Mouse (Mus musculus) kidney, embryonic 15.5 days (tissue): ENCODE data around the gene Fiz1. TPM values are rescaled to one million over a fixed set of nuclear protein-coding genes. Genes with fewer than 3 reads are reported as not detected.

ENCODE experiments used
- ATAC-seq: fragments of 200-750 bp; cut with Nextera tagmentation; replicated peaks from 2 replicates; pipeline ENCODE4 v1.8.0; 2017; ENCODE audit warnings: moderate TSS enrichment; ENCODE audit not compliant: low FRiP score
- H3K27ac ChIP-seq: fragments of 300-500 bp; sonication (generic); 2 replicates; pipeline ENCODE4 v1.5.1; 2015; ENCODE audit warnings: mild to moderate bottlenecking, inconsistent platforms
- H3K27me3 ChIP-seq: fragments of 300-500 bp; sonication (generic); 2 replicates; pipeline ENCODE4 v1.6.1; 2015; ENCODE audit warnings: inconsistent platforms
- H3K36me3 ChIP-seq: fragments of 300-500 bp; sonication (generic); 2 replicates; pipeline ENCODE4 v1.6.1; 2015; ENCODE audit warnings: inconsistent platforms
- H3K4me1 ChIP-seq: fragments of 300-500 bp; sonication (generic); 2 replicates; pipeline ENCODE4 v1.6.1; 2015; ENCODE audit warnings: inconsistent platforms
- H3K4me2 ChIP-seq: fragments of 300-500 bp; sonication (generic); 2 replicates; pipeline ENCODE4 v1.6.1; 2015; ENCODE audit warnings: moderate library complexity, mild to moderate bottlenecking, inconsistent platforms
- H3K4me3 ChIP-seq: fragments of 300-500 bp; sonication (generic); replicated peaks from 2 replicates; pipeline ENCODE4 v1.5.1; 2015; ENCODE audit warnings: mild to moderate bottlenecking, inconsistent platforms
- H3K9ac ChIP-seq: fragments of 300-500 bp; sonication (generic); 2 replicates; pipeline ENCODE4 v1.6.1; 2015; ENCODE audit warnings: mild to moderate bottlenecking, inconsistent platforms
- H3K9me3 ChIP-seq: fragments of 300-500 bp; sonication (generic); replicated peaks from 2 replicates; pipeline ENCODE4 v1.6.1; 2016; ENCODE audit warnings: inconsistent platforms
- WGBS: fragments of 180-500 bp; shearing (Covaris S2); methylation state at CpG from one replicate; pipeline ENCODE4 v1.1.7; 2015; ENCODE audit warnings: mixed read lengths; 5-methylcytosine and 5-hydroxymethylcytosine counted together
- polyA plus RNA-seq: library from polyadenylated mRNA; unstranded; fragments of >200 nt; fragmentation: Nextera tagmentation; extraction: Ambion mirVana; gene quantifications from 2 replicates; pipeline ENCODE4 v1.2.1, GENCODE M21; 2015

Fiz1 gene
- polyA plus RNA-seq: 46.5 and 53.1 TPM in 2 replicates

DNA sequence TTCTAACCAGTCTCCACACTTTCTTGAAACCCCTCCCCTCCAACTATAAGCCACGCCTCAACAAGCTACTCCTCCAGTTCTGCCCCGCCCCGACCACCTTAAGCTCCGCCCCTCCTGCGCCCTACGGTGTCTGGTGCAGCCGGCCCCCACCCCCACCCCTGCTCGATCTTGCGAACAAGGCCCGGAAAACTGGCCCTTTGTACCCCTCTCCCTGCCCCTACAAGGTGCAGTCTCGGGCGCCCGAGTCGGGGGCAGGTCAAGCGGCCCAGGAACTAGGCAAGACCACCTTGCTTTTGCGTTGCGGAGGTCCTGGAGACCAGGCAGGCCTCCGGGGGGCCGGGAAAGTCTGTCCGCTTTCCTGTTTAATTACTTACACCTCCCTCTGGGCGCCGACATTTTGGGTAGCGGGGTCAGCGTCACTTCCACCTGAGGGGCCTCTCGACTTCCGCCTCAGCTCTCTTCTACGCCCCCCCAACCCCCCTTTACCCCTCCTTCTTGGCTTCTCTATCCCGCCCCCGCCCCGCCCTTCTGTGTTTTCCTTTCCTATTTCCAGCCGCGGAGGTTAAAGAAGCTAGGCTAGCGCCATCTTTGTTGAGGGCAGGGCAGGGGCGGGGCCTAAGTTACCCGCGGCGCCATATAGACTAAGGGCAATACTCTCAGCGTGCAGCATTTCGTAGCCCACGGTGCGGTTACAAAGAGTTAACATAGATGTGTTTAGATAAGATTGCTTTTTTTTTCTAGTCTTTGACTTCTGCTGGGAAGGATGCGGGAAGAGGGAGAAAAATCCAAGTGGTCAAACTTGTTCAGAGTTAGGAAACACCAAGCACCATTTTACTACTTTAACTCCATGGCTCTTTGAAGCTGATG is at the start of gene Fiz1, which contains the start of gene Zfp524:
TSS of gene Fiz1 (minus strand) at position 447 of the 867 bp plus-strand sequence.
TSS of gene Zfp524 (plus strand) at position 165 of the 867 bp plus-strand sequence.
- Histone ChIP-seq H3K9me3 (no peaks in the 10 kb centered on the region), H3K4me3 (peak within 1 kb of the TSS; percentile 76), H3K4me2 (peak within 1 kb of the TSS; percentile 64), H3K36me3 (peaks cover 51% of the 10 kb centered on the region), H3K27me3 (no peaks in the 10 kb centered on the region), H3K9ac (peak within 1 kb of the TSS; percentile 88), H3K27ac (peak within 1 kb of the TSS; percentile 99), H3K4me1 (peaks cover 25% of the 10 kb centered on the region)
- 0% methylated on average over 42 of the region's 42 CpGs for WGBS
- peak; percentile 82 for ATAC-seq

DNA sequence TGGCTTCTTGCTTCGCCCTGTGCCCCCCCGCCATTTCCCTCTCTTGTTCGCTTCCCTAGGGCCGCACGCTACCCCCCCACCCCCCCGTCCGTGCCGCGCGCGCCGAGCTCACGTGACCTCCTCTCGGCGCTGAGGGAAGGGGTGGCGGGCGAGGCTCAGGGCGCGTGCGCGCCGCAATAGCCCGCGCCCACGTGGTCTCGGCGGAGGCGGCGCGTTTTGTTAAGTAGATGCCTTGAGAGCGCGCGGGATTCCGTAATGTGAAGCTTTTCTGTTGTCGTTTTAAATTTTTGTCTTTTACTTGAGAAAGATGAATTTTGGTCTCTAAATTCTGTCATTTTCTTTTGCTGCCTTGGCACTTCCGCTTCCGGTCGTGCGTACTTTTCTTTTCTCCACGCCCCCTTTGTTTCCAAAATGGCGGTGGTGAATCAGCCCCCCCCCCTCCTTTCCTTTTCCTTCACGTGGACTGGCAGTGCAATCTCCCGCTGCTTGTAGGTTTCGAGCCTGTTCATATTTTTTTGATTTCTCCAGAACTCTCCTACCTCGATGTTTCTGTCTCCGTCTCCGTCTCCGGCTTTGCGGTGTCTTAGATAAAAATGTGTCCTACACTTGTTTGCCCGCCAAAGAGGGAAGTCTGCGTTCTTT is 48.0 kb upstream of the Fiz1 start:
- H3K4me3 ChIP-seq: peak overlapping the region; percentile 78
- WGBS: 0% methylated on average over 47 of the region's 51 CpGs
- H3K36me3 ChIP-seq: peaks cover 24% of the 10 kb centered on the region
- peak overlapping the region; percentile 100 for H3K27ac ChIP-seq
- H3K4me2 ChIP-seq: peak overlapping the region; percentile 92
- ATAC-seq: peak; percentile 47
- peaks cover 57% of the 10 kb centered on the region for H3K4me1 ChIP-seq
- H3K27me3 ChIP-seq: peaks cover 10% of the 10 kb centered on the region
- H3K9ac ChIP-seq: peak overlapping the region; percentile 96
- no peaks in the 10 kb centered on the region for H3K9me3 ChIP-seq

DNA sequence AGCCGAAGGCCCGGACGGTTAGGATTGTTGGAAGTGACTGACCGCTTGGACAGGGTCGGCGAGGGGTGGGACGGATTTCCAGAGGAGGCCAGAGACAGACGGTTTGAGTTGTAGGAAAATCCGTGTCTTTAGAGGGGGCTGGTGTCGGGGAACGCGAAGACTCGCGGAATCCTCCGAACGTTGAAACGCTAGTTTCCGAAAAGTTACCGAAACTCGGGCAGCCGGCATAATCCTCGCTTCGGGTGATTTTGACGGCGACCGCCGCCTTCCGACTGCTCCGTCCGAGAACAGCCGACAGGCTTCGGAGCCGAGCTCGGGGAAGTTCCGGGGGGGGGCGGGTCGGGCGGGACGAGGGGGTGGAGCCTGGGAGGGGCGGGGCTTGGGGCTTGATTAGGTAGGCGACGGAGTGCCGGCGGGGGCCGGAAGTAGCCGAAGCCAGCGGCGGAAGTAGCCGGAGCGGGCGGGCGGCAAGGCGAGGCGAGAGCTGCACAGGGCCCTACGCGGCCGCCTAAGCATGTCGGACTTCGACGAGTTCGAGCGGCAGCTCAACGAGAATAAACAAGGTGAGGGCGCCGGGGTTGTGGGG is 47.4 kb upstream of the Fiz1 start, which contains the start of gene U2af2:
TSS of gene U2af2 (plus strand) at position 370 of the 586 bp plus-strand sequence.
- under 1% methylated on average over 64 of the region's 65 CpGs for WGBS
- Histone ChIP-seq H3K36me3 (peaks cover 18% of the 10 kb centered on the region), H3K4me3 (peak within 1 kb of the TSS; percentile 78), H3K27ac (peak within 1 kb of the TSS; percentile 100), H3K4me1 (peaks cover 63% of the 10 kb centered on the region), H3K9ac (peak within 1 kb of the TSS; percentile 96), H3K4me2 (peak within 1 kb of the TSS; percentile 92), H3K27me3 (peaks cover 16% of the 10 kb centered on the region), H3K9me3 (no peaks in the 10 kb centered on the region)
- ATAC-seq: peak; percentile 85

DNA sequence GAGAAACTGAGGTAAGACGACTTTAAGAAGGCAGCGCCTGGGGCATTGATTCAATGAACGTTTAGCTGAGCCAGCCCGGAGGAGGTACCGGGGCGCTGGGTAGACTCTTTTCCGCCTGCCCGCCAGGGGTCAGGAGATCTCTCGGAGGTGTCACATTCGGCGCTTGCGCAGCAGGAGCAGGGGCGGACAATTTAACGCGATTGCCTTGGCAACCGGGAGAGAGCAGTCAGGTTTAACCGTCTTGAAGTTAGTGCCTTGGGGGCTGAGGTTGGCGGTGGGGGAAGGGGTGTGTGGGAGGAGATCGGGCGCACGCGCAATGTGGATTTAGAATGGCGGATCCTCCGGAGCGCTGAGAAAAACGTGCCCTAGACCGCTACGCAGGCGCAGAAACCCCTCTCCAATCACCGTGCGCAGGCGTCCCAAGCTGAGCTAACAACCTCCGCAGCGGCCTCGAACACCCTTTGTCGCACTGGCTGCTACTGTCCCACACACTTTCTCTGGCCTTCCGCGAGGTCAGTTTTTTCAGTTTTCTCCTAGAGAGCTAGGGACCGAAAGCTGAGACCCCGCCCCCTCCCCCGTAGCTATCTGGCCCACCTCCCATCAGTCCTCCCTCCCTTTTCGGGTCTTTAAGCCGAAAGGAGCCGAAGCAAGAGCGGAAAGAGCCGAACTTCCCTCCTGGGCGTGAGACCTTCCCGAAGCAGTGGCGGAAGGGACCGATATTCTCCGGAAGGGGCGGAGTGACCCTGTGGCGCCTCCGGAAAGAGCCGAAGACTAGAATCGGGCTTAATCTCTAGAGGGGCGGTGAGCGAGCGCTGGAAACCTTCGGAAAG is 46.7 kb upstream of the Fiz1 start:
- under 1% methylated on average over 60 of the region's 60 CpGs for WGBS
- Histone ChIP-seq H3K36me3 (peaks cover 10% of the 10 kb centered on the region), H3K9ac (peak overlapping the region; percentile 96), H3K4me2 (peak overlapping the region; percentile 92), H3K4me3 (peak overlapping the region; percentile 78), H3K27ac (peak overlapping the region; percentile 100), H3K4me1 (peaks cover 67% of the 10 kb centered on the region), H3K9me3 (no peaks in the 10 kb centered on the region), H3K27me3 (peaks cover 20% of the 10 kb centered on the region)
- ATAC-seq: peak; percentile 91

DNA sequence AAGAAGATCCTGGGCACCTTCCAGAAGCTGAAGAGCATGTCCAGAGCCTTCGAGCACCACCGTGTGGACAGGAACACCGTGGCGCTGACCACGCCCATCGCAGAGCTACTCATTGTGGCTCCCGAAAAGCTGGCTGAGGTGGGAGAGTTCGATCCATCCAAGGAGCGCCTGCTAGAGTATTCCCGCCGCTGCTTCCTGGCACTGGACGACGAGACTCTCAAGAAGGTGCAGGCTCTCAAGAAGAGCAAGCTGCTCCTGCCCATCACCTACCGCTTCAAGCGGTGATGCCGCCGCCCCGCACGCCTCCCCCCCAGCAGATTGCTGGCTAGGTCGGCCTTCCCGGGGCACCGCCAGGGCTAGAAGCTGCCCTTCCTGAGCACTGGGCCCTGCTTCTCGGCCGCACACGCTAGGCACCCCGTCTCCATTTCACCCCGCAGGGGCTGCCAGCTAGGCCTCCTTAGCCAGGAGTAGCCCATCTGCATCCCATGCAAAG is 45.8 kb upstream of the Fiz1 start:
- Histone ChIP-seq H3K9me3 (no peaks in the 10 kb centered on the region), H3K4me2 (peak overlapping the region; percentile 92), H3K9ac (peak overlapping the region; percentile 96), H3K27ac (peak overlapping the region; percentile 100), H3K36me3 (peaks cover 2% of the 10 kb centered on the region), H3K4me3 (peak overlapping the region; percentile 78), H3K27me3 (peaks cover 29% of the 10 kb centered on the region), H3K4me1 (peaks cover 61% of the 10 kb centered on the region)
- 2% methylated on average over 27 of the region's 27 CpGs for WGBS
- ATAC-seq: peak; percentile 22

DNA sequence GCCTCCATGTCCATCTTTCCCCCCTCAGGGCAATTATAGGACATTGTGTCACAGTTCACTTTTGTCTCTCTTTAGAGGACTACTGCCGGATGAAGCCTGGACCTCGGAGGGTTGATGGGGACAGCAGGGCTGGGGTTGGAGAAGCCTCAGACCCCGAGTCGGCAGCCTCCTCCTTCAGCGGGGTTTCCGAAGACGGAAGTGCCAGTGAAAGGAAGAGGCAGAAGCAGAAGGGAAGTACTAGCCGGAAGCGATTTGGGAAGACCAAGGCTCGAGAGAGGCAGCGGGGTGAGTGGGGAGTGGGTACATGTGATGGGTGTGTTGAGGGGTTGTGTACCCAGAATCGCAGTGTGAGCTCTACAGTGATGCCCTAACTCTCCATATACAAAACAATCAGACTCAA is 44.9 kb upstream of the Fiz1 start:
- no peaks in the 10 kb centered on the region; the same call in 1 of the 2 replicates for H3K36me3 ChIP-seq
- no peak overlapping the region for H3K4me2 ChIP-seq
- peaks cover 38% of the 10 kb centered on the region for H3K27me3 ChIP-seq
- 94% methylated on average over 12 of the region's 12 CpGs for WGBS
- peaks cover 59% of the 10 kb centered on the region for H3K4me1 ChIP-seq
- H3K9ac ChIP-seq: no peak overlapping the region
- 0 out of 2 replicates have a peak overlapping the region, but pooled peaks have one; percentile 78 for H3K4me3 ChIP-seq
- peak overlapping the region; percentile 100 for H3K27ac ChIP-seq
- no peak for ATAC-seq
- H3K9me3 ChIP-seq: no peaks in the 10 kb centered on the region

DNA sequence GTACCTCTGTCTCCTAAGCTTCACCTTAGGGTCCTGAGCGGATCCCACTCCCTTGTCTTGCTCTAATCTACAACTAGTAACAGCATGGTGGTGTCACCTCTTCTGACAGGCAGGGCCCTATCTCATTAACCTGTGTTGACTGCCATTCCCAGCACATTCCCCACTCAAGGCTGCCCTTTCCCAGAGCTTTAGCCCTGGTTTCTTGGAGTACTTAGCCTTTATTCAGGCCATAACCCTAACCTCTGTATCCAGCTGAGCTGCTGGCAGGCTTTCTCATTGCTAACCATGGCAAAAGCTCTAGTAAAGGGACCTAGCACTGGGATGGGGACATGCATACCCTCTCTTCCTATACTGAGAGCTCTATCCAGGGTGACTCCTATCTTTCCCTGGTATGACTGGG is 44.1 kb upstream of the Fiz1 start:
- WGBS: 88% methylated on average over 1 of the region's 1 CpGs
- Histone ChIP-seq H3K27me3 (peaks cover 46% of the 10 kb centered on the region), H3K27ac (no peak overlapping the region), H3K4me1 (peaks cover 59% of the 10 kb centered on the region), H3K9me3 (no peaks in the 10 kb centered on the region), H3K4me3 (no peak overlapping the region), H3K4me2 (no peak overlapping the region), H3K9ac (no peak overlapping the region), H3K36me3 (no peaks in the 10 kb centered on the region)
- ATAC-seq: no peak

DNA sequence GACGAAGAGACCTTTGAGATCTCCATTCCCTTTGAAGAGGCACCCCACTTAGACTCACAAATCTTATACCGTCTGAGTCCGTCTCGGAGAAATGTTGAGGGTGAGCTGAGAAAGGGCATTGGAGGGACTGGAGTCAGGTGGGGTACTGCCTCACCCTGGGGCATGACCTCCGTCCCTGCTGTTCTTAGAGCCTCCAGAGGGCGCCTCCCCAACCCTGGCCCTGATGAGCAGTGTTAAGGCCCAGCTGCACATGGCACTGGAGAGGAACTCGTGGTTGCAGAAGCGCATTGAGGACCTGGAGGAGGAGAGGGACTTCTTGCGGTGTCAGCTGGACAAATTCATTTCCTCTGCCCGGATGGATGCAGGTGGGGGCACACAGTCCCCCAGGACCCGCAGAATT is 43.3 kb upstream of the Fiz1 start:
- Histone ChIP-seq H3K4me2 (peak overlapping the region; percentile 88), H3K9ac (no peak overlapping the region), H3K27ac (0 out of 2 replicates have a peak overlapping the region, but pooled peaks have one; percentile 56), H3K36me3 (no peaks in the 10 kb centered on the region), H3K4me3 (peak overlapping the region; percentile 61), H3K9me3 (no peaks in the 10 kb centered on the region), H3K27me3 (peaks cover 54% of the 10 kb centered on the region), H3K4me1 (peaks cover 62% of the 10 kb centered on the region)
- ATAC-seq: no peak
- WGBS: 27% methylated on average over 11 of the region's 11 CpGs

DNA sequence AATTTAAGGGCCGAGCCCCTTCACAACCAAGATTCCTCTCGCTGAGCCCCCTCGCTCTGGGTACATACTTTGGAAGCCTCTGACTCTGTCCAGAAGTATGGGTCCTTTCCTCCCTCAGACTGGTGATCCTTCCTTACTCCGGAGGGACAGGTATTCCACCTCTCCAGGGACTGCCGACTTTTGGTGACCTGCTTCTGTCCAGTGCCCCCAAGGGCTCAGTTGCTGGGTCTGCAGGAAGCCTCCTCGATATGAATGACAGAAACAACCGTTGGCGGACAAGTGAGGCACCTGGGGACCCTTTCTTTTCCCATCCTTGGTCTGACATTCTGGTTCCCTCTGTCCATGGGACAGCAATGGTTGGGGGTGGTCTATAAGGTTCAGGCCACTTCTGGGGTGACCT is 42.9 kb upstream of the Fiz1 start:
- H3K27ac ChIP-seq: peak overlapping the region; percentile 56; the same call in 1 of the 2 replicates
- no peaks in the 10 kb centered on the region for H3K9me3 ChIP-seq
- peak overlapping the region; percentile 88 for H3K4me2 ChIP-seq
- ATAC-seq: no peak
- H3K9ac ChIP-seq: peak overlapping the region; percentile 64
- 28% methylated on average over 8 of the region's 8 CpGs for WGBS
- no peaks in the 10 kb centered on the region for H3K36me3 ChIP-seq
- H3K4me3 ChIP-seq: peak overlapping the region; percentile 61
- peaks cover 66% of the 10 kb centered on the region for H3K4me1 ChIP-seq
- peaks cover 58% of the 10 kb centered on the region for H3K27me3 ChIP-seq

DNA sequence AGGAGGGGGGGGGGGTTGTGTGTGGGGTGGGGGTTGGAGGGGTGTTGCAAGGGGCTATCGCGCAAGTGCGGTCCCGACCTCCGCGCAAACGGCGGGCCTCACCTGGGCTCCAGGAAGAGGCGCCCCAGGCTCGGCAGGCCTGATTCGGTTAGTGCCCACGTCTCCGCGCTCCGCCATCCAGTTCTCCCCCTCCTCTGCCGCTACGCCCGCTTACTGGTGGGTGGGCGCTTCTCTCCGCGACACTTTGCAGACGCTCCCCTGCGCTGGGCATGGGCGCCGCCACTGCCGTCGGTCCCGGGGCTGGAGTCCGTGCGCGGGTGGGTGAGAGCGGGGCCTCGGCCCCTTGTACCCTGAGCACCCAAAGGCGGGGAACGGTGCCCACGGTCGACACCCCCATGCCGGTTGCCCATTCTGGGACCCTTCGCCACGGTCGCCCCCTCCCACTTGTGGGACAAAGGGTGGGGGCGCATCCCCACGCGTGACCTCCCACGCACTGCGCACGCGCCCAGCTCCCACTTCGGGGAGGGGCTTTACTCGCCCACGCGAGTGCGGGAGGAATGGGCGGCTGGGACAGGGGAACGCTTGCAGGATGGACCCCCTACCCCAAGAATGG is 42.3 kb upstream of the Fiz1 start:
- Histone ChIP-seq H3K36me3 (no peaks in the 10 kb centered on the region), H3K9ac (peak overlapping the region; percentile 64), H3K27ac (peak overlapping the region; percentile 56), H3K4me1 (peaks cover 72% of the 10 kb centered on the region), H3K4me2 (peak overlapping the region; percentile 88), H3K27me3 (peaks cover 63% of the 10 kb centered on the region), H3K4me3 (peak overlapping the region; percentile 61), H3K9me3 (no peaks in the 10 kb centered on the region)
- WGBS: 1% methylated on average over 49 of the region's 55 CpGs
- ATAC-seq: no peak
